Mouse (Mus musculus) cerebellum, adult 2 months (tissue): ENCODE data around the gene Chdh.

Experiments used
- CTCF ChIP-seq: fragments of 200-500 bp; IDR thresholded peaks from 2 replicates; pipeline ENCODE4 v1.5.1; 2011; ENCODE audit warnings: low read depth, mild to moderate bottlenecking, control low read depth, low read length, moderate library complexity, borderline replicate concordance; ENCODE audit not compliant: insufficient read depth
- POLR2A ChIP-seq: fragments of 200-500 bp; IDR thresholded peaks from 2 replicates; pipeline ENCODE4 v1.6.1; 2011; ENCODE audit warnings: low read length, control low read depth, borderline replicate concordance; ENCODE audit not compliant: insufficient read depth

DNA sequence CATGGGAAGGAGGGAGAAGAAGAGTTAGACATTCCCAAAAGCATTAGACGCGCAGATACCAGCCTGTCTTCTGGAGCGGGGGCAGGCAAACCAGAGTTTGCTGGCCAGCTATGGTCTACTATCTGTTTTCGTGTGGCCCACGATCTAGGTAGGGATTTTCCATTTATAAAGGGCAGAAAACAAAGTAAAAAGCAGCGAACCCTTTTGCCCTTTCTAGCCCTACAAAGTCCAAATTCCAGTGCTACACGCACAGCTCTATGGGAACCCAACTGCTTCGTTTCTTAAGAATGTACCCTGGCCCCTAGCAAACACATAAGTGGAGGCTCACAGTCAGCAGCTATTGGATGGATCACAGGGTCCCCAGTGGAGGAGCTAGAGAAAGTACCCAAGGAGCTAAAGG, 41.5 kb downstream of the Chdh start:
- TF ChIP-seq CTCF (no peak), POLR2A (no peak)
